Mouse (Mus musculus): ENCODE data around the gene Pp2d1.

GRCm38 (mm10) chr17:53566919-53567345 lies 27.7 kb upstream of the Pp2d1 start:
- TF ChIP-seq CTCF (IDR thresholded peaks at IDR 0.05) (peak; percentile 57), POLR2A (IDR thresholded peaks at IDR 0.05; ENCODE audit: insufficient read depth, low read depth, low read length) (peak; percentile 67)
